Mouse (Mus musculus) cerebellum, adult 9-11 months (tissue): ENCODE data around the gene Ankrd63.
A peak's percentile ranks its signal among the peaks of the same experiment; 100 is the strongest.

Experiments used
- DNase-seq: peaks from one replicate; pipeline ENCODE4 v3.0.0; 2022

Ankrd63 gene

GRCm38 (mm10) chr2:118703913-118704730 lies at the start of gene Ankrd63:
Gene Ankrd63 (minus strand): TSS chr2:118703963.
- no peak for DNase-seq

- no peak for DNase-seq
Measured at GRCm38 (mm10) chr2:118752792-118753108, 49.0 kb upstream of the Ankrd63 start.

GRCm38 (mm10) chr2:118751896-118752791 lies 48.4 kb upstream of the Ankrd63 start:
- no peak for DNase-seq

- no peak for DNase-seq
Measured at GRCm38 (mm10) chr2:118750476-118750875, 46.7 kb upstream of the Ankrd63 start.

GRCm38 (mm10) chr2:118749341-118749884 lies 45.6 kb upstream of the Ankrd63 start:
- DNase-seq, result no peak

- DNase-seq, result no peak
Measured at GRCm38 (mm10) chr2:118747301-118747960, 43.7 kb upstream of the Ankrd63 start.

- DNase-seq, result peak; percentile 72
Measured at GRCm38 (mm10) chr2:118745915-118746901, 42.4 kb upstream of the Ankrd63 start.

- DNase-seq, result peak; percentile 95
Measured at GRCm38 (mm10) chr2:118745232-118745884, 41.6 kb upstream of the Ankrd63 start, which contains the start of gene Inafm2. Gene Inafm2 (plus strand): TSS chr2:118745758.

GRCm38 (mm10) chr2:118744621-118745020 lies 40.9 kb upstream of the Ankrd63 start:
- no peak for DNase-seq

GRCm38 (mm10) chr2:118743261-118743943 lies 39.6 kb upstream of the Ankrd63 start:
- DNase-seq, result peak; percentile 55

GRCm38 (mm10) chr2:118741183-118741582 lies 37.4 kb upstream of the Ankrd63 start:
- DNase-seq, result no peak

- DNase-seq, result no peak
Measured at GRCm38 (mm10) chr2:118740341-118740740, 36.6 kb upstream of the Ankrd63 start.

- DNase-seq, result no peak
Measured at GRCm38 (mm10) chr2:118733341-118733740, 29.6 kb upstream of the Ankrd63 start.

GRCm38 (mm10) chr2:118731981-118732380 lies 28.2 kb upstream of the Ankrd63 start:
- DNase-seq, result no peak

- no peak for DNase-seq
Measured at GRCm38 (mm10) chr2:118730622-118730915, 26.8 kb upstream of the Ankrd63 start.

- no peak for DNase-seq
Measured at GRCm38 (mm10) chr2:118729816-118730621, 26.3 kb upstream of the Ankrd63 start.

- DNase-seq, result no peak
Measured at GRCm38 (mm10) chr2:118729194-118729593, 25.4 kb upstream of the Ankrd63 start.

- DNase-seq, result no peak
Measured at GRCm38 (mm10) chr2:118728337-118728736, 24.6 kb upstream of the Ankrd63 start, which contains the start of gene Plcb2. Gene Plcb2 (minus strand): TSS chr2:118728438.

GRCm38 (mm10) chr2:118727911-118728310 lies 24.1 kb upstream of the Ankrd63 start:
- DNase-seq, result no peak

- no peak for DNase-seq
Measured at GRCm38 (mm10) chr2:118726873-118727272, 23.1 kb upstream of the Ankrd63 start.
